Mouse (Mus musculus) bone marrow, adult 2 months (tissue): ENCODE results near the gene Mrps17.

Experiments used
- CTCF ChIP-seq: fragments of 200-500 bp; IDR thresholded peaks from 2 replicates; pipeline ENCODE4 v1.5.1; 2011; ENCODE audit warnings: low read length, control low read depth; ENCODE audit not compliant: control insufficient read depth, insufficient read depth
- POLR2A ChIP-seq: fragments of 200-500 bp; IDR thresholded peaks from 2 replicates; pipeline ENCODE4 v1.6.1; 2011; ENCODE audit warnings: low read depth, mild to moderate bottlenecking, control low read depth, low read length, borderline replicate concordance; ENCODE audit not compliant: control insufficient read depth

- TF ChIP-seq POLR2A (no peak), CTCF (no peak)
These were observed 14.8 kb upstream of the Mrps17 start for GRCm38 (mm10) chr5:129700506-129700905.
